In the genomic region with DNA sequence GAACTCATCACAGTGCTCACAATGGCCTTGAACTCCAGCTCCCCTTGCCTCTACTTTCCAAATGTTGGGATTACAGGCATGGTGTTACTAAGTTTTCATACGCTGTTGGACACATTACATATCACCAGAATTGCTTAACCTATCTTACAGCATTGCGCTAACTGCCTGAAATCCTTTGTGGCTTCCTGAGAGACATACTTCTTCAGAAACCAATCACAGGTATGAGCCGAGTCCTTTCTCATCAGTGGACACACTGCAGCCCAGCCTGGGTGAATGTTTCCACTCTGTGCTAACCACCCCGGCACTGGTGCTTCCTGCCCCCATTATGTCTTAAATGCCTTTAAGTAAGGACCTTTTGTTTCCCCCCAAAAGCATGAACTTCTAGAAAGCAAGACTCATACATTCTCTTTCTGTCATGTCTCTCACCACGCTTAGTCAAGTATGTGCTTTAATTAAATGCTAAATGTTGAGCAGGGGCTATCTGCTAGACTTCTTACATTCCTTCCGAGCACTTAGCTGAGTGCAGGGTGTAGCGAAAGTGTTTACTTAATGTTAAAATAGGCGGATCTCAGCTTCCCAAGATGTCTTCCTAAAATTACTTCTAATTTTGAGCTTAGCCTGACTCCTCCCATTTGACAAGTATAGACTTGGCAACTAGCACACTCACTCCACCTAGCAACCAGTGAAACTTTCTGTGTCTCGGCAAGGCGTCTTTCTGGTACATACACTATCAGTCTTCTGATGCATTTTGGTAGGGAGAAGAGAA, we compare ENCODE assay signal across 20 mouse cellular contexts. TPM values are rescaled to one million over a fixed set of nuclear protein-coding genes. Genes with fewer than 3 reads are reported as not detected.
DNase-seq lines count a peak whose midpoint lies in the region; ATAC-seq lines count a peak whose summit lies in the region.
"Had no signal": no experiment of that assay in that cellular context is flagged by ENCODE, and none has a peak within 500 bp of the region (broad histone marks: within the 10 kb centered on the region; RNA-seq: fewer than 3 reads in every experiment).

No protein-coding gene starts in this region.

- H3K4me3 ChIP-seq in hindbrain, embryonic 10.5 days = no peak overlapping the region
- H3K4me3 ChIP-seq in hindbrain, embryonic 11.5 days (ENCODE audit: low read depth, low read length) = no peak overlapping the region
- no peak overlapping the region for H3K4me3 ChIP-seq in midbrain, embryonic 11.5 days (ENCODE audit: low read depth, low read length)
- H3K4me3 ChIP-seq in midbrain, embryonic 14.5 days (replicated peaks; ENCODE audit: low read depth, low read length) = no peak overlapping the region
- no peak overlapping the region for H3K4me3 ChIP-seq in embryonic facial prominence, embryonic 15.5 days (replicated peaks)
- H3K4me3 ChIP-seq: forebrain, embryonic 13.5 days; midbrain, embryonic 13.5 days had no signal

- intact Hi-C loops in left cerebral cortex, postnatal 36 days (cut with DNase I) = no loop called here

- H3K4me2 ChIP-seq in hindbrain, embryonic 11.5 days (replicated peaks; ENCODE audit: low read depth, low read length) = no peak overlapping the region
- no peak overlapping the region for H3K4me2 ChIP-seq in midbrain, embryonic 11.5 days
- H3K4me2 ChIP-seq in midbrain, embryonic 14.5 days (ENCODE audit: low read length) = no peak overlapping the region
- H3K4me2 ChIP-seq in embryonic facial prominence, embryonic 15.5 days (replicated peaks) = no peak overlapping the region
- H3K4me2 ChIP-seq: forebrain, embryonic 13.5 days; midbrain, embryonic 13.5 days had no signal

- H3K9ac ChIP-seq in hindbrain, embryonic 11.5 days (ENCODE audit: low read depth, low read length) = no peak overlapping the region
- no peak overlapping the region for H3K9ac ChIP-seq in midbrain, embryonic 11.5 days (ENCODE audit: low read length)
- H3K9ac ChIP-seq in midbrain, embryonic 14.5 days (replicated peaks; ENCODE audit: low read length) = no peak overlapping the region
- no peak overlapping the region for H3K9ac ChIP-seq in embryonic facial prominence, embryonic 15.5 days
- H3K9ac ChIP-seq: forebrain, embryonic 13.5 days; liver, embryonic 14.5 days; midbrain, embryonic 13.5 days had no signal

- ATAC-seq in hindbrain, embryonic 11.5 days (ENCODE audit: low FRiP score) = no peak
- no peak for ATAC-seq in midbrain, embryonic 11.5 days (ENCODE audit: low FRiP score)
- ATAC-seq in midbrain, embryonic 14.5 days (ENCODE audit: low FRiP score, low TSS enrichment) = no peak
- ATAC-seq in embryonic facial prominence, embryonic 15.5 days (ENCODE audit: insufficient number of reproducible peaks, low FRiP score, low TSS enrichment, low read depth) = no peak
- ATAC-seq: forebrain, embryonic 13.5 days; midbrain, embryonic 13.5 days had no signal

- peaks cover 8% of the 10 kb centered on the region; the same call in 1 of the 2 replicates for H3K9me3 ChIP-seq in hindbrain, embryonic 10.5 days
- no peaks in the 10 kb centered on the region for H3K9me3 ChIP-seq in hindbrain, embryonic 11.5 days (ENCODE audit: control insufficient read depth, low read length)
- H3K9me3 ChIP-seq in midbrain, embryonic 11.5 days (ENCODE audit: control insufficient read depth, low read length) = no peaks in the 10 kb centered on the region
- no peaks in the 10 kb centered on the region for H3K9me3 ChIP-seq in midbrain, embryonic 14.5 days (ENCODE audit: control insufficient read depth, low read length)
- H3K9me3 ChIP-seq in embryonic facial prominence, embryonic 15.5 days (replicated peaks) = no peaks in the 10 kb centered on the region
- H3K9me3 ChIP-seq: forebrain, embryonic 13.5 days; midbrain, embryonic 13.5 days had no signal

- peak overlapping the region; percentile 0; the same call in 1 of the 2 replicates for H3K27ac ChIP-seq in hindbrain, embryonic 10.5 days
- no peak overlapping the region for H3K27ac ChIP-seq in hindbrain, embryonic 11.5 days (ENCODE audit: low read depth, low read length)
- no peak overlapping the region for H3K27ac ChIP-seq in midbrain, embryonic 11.5 days (ENCODE audit: low read depth, low read length)
- H3K27ac ChIP-seq in midbrain, embryonic 14.5 days (replicated peaks; ENCODE audit: low read depth, low read length) = no peak overlapping the region
- H3K27ac ChIP-seq in embryonic facial prominence, embryonic 15.5 days (replicated peaks) = peak overlapping the region; percentile 58; the same call in 1 of the 2 replicates
- H3K27ac ChIP-seq: forebrain, embryonic 13.5 days; liver, embryonic 14.5 days; midbrain, embryonic 13.5 days had no signal

- no peak for DNase-seq in hindbrain, embryonic 10.5 days (ENCODE audit: low spot score)
- DNase-seq in hindbrain, embryonic 11.5 days (ENCODE audit: low spot score) = no peak
- peak; percentile 81 for DNase-seq in midbrain, embryonic 11.5 days (ENCODE audit: low spot score, missing footprints)
- DNase-seq in midbrain, embryonic 14.5 days = no peak
- no peak for DNase-seq in gastrocnemius, postnatal 10 days
- no peak for DNase-seq in left cerebral cortex, postnatal 36 days (ENCODE audit: low spot score in 2 of 2)
- DNase-seq: adrenal gland, adult 2 months; cerebellum, postnatal 10 days; gastrocnemius, postnatal 14 days; heart, postnatal 10 days; kidney, postnatal 14 days; layer of hippocampus, postnatal 36 days; right cerebral cortex, postnatal 4 days; thymus, postnatal 25 days had no signal

- H3K36me3 ChIP-seq in hindbrain, embryonic 10.5 days = no peaks in the 10 kb centered on the region
- H3K36me3 ChIP-seq in hindbrain, embryonic 11.5 days (ENCODE audit: control insufficient read depth, insufficient read depth, low read length) = no peaks in the 10 kb centered on the region
- no peaks in the 10 kb centered on the region for H3K36me3 ChIP-seq in midbrain, embryonic 11.5 days (ENCODE audit: control insufficient read depth, insufficient read depth, low read length)
- no peaks in the 10 kb centered on the region for H3K36me3 ChIP-seq in midbrain, embryonic 14.5 days (ENCODE audit: control insufficient read depth, insufficient read depth, low read length)
- no peaks in the 10 kb centered on the region for H3K36me3 ChIP-seq in embryonic facial prominence, embryonic 15.5 days
- H3K36me3 ChIP-seq: midbrain, embryonic 13.5 days had no signal

- peaks cover 25% of the 10 kb centered on the region for H3K4me1 ChIP-seq in hindbrain, embryonic 10.5 days (replicated peaks)
- H3K4me1 ChIP-seq in hindbrain, embryonic 11.5 days (replicated peaks; ENCODE audit: control insufficient read depth, insufficient read depth, low read length) = no peaks in the 10 kb centered on the region
- H3K4me1 ChIP-seq in midbrain, embryonic 11.5 days (ENCODE audit: control insufficient read depth, insufficient read depth, low read length) = peaks cover 10% of the 10 kb centered on the region
- H3K4me1 ChIP-seq in midbrain, embryonic 14.5 days (ENCODE audit: control insufficient read depth, insufficient read depth, low read length) = peaks cover 11% of the 10 kb centered on the region
- H3K4me1 ChIP-seq in embryonic facial prominence, embryonic 15.5 days = peaks cover 6% of the 10 kb centered on the region; the same call in 1 of the 2 replicates

- 81% methylated on average over 10 of the region's 10 CpGs for WGBS in hindbrain, embryonic 10.5 days
- WGBS in hindbrain, embryonic 11.5 days = 80% methylated on average over 10 of the region's 10 CpGs
- 85% methylated on average over 10 of the region's 10 CpGs for WGBS in midbrain, embryonic 11.5 days
- WGBS in midbrain, embryonic 14.5 days = 79% methylated on average over 10 of the region's 10 CpGs
- 60% methylated on average over 10 of the region's 10 CpGs for WGBS in embryonic facial prominence, embryonic 15.5 days

- H3K27me3 ChIP-seq in hindbrain, embryonic 10.5 days (ENCODE audit: insufficient read depth, poor library complexity, severe bottlenecking) = peaks cover 10% of the 10 kb centered on the region; the same call in 1 of the 2 replicates
- no peaks in the 10 kb centered on the region for H3K27me3 ChIP-seq in hindbrain, embryonic 11.5 days (ENCODE audit: control insufficient read depth, insufficient read depth, low read length)
- H3K27me3 ChIP-seq in midbrain, embryonic 11.5 days (ENCODE audit: control insufficient read depth, insufficient read depth, low read length) = no peaks in the 10 kb centered on the region; the same call in 1 of the 2 replicates
- H3K27me3 ChIP-seq in midbrain, embryonic 14.5 days (ENCODE audit: control insufficient read depth, insufficient read depth, low read length) = no peaks in the 10 kb centered on the region
- H3K27me3 ChIP-seq in embryonic facial prominence, embryonic 15.5 days = no peaks in the 10 kb centered on the region
- H3K27me3 ChIP-seq: forebrain, embryonic 13.5 days; midbrain, embryonic 13.5 days had no signal

RNA-seq across cellular contexts. Expression of a gene that starts 34.5 kb away (rescaled TPM):
- polyA plus RNA-seq in hindbrain, embryonic 10.5 days (2016; fragmentation: Nextera tagmentation; extraction: Ambion mirVana) = not detected in 2 replicates
- not detected in 2 replicates for polyA plus RNA-seq in hindbrain, embryonic 11.5 days (2014; fragmentation: Nextera tagmentation; extraction: Ambion mirVana)
- not detected in 2 replicates for polyA plus RNA-seq in midbrain, embryonic 11.5 days (2014; fragmentation: Nextera tagmentation; extraction: Ambion mirVana)
- polyA plus RNA-seq in midbrain, embryonic 14.5 days (2014; fragmentation: Nextera tagmentation; extraction: Ambion mirVana) = not detected in 2 replicates
- not detected in 2 replicates for polyA plus RNA-seq in embryonic facial prominence, embryonic 15.5 days (2015; fragmentation: Nextera tagmentation; extraction: Ambion mirVana)
- not detected for total RNA-seq in gastrocnemius, postnatal 10 days (2021)
- not detected for total RNA-seq in left cerebral cortex, postnatal 36 days (2021)
- total RNA-seq: adrenal gland, adult 2 months; gastrocnemius, postnatal 14 days; heart, postnatal 10 days; layer of hippocampus, postnatal 36 days had no signal
- polyA plus RNA-seq: adrenal gland, adult 2 months; forebrain, embryonic 13.5 days; limb, embryonic 11.5 days; liver, embryonic 14.5 days; midbrain, embryonic 13.5 days; neural tube, embryonic 11.5 days had no signal

Comparison
In these comparisons a context has a peak if more than half of its experiments do, and no peak if none do; other contexts are left out.
1. H3K27ac ChIP-seq: peak in hindbrain, embryonic 10.5 days (single experiment) and embryonic facial prominence, embryonic 15.5 days (single experiment); none in hindbrain, embryonic 11.5 days (single experiment), midbrain, embryonic 11.5 days (single experiment) and midbrain, embryonic 14.5 days (single experiment).